Mouse (Mus musculus) heart, adult 8-10 months (tissue): ENCODE results near the gene Dhrs2. TPM values are rescaled to one million over a fixed set of nuclear protein-coding genes. Genes with fewer than 3 reads are reported as not detected.
A peak's percentile ranks its signal among the peaks of the same experiment; 100 is the strongest.

Experiments
- DNase-seq: peaks from one replicate; pipeline ENCODE4 v3.0.0; 2022; ENCODE audit warnings: low spot score
- total RNA-seq, 4 experiments: library from RNA; stranded (reverse); gene quantifications; 2 replicates each; pipeline ENCODE4 v1.2.4; 2022

Gene Dhrs2
- total RNA-seq, 4 experiments from 2014 or later = not detected

DNA sequence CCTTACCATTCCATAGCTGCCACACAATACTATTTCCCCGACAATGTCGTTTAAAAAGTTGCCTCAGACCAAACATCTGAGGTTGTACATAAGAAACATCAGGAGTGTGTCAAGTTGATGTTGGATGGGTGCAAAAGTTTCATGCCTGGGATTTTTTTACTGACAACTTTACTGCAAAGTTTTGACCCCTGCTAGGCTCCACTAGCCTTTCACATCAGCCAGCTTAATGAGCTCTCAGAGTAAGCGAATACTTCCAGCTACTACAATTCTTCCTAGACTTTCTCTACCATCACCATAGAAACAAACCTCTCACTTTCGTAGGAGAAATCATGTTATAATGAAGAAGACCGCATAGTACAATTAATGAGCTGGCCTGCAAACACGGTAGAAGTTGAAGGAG lies 26.5 kb downstream of the Dhrs2 start:
- DNase-seq = no peak

DNA sequence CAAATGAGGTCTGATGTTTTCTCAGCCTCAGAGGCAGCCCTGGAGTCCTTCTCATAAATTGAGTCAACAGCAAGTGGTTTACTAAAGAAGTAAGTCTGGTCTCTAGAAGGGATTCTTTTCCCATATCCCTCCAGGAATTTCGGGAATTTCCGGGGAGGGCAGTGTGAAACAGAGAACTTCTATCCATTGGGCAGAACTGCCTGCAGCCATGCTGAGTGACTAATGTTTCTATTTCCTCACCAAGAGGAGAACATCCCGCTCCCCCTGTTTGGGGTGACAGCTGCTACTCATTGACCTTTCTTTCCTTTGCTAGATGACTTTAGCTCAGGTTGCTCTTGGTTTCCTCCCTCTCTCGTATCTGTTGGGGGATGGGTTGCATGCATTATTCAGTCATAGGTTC lies 31.8 kb downstream of the Dhrs2 start:
- no peak for DNase-seq

- DNase-seq = no peak
These were observed 33.6 kb downstream of the Dhrs2 start for GRCm38 (mm10) chr14:55255443-55255842.

- DNase-seq = peak; percentile 43
These were observed 49.4 kb downstream of the Dhrs2 start for GRCm38 (mm10) chr14:55271158-55271557.

DNA sequence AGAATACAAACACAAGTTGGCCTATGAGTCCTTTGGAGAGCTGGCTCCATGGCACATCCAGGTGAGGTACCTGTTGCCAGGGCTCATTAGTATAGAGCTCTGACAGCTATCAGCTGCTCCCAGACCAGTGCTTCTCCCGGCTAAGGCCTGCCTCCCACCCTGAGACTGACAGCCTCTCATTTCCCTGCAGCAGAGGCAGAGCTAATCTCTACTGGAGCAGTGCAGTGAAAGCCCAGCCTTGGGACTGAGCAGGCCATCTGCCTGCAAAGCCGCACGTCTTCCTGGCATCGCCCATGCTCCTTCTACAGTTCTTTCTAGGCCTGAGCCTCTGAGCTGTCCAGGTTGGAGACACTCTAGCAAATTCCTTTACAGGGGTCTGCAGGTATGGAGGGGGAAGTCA lies 51.2 kb downstream of the Dhrs2 start:
- DNase-seq = no peak

GRCm38 (mm10) chr14:55274810-55275209 lies 53.0 kb downstream of the Dhrs2 start:
- no peak for DNase-seq

DNA sequence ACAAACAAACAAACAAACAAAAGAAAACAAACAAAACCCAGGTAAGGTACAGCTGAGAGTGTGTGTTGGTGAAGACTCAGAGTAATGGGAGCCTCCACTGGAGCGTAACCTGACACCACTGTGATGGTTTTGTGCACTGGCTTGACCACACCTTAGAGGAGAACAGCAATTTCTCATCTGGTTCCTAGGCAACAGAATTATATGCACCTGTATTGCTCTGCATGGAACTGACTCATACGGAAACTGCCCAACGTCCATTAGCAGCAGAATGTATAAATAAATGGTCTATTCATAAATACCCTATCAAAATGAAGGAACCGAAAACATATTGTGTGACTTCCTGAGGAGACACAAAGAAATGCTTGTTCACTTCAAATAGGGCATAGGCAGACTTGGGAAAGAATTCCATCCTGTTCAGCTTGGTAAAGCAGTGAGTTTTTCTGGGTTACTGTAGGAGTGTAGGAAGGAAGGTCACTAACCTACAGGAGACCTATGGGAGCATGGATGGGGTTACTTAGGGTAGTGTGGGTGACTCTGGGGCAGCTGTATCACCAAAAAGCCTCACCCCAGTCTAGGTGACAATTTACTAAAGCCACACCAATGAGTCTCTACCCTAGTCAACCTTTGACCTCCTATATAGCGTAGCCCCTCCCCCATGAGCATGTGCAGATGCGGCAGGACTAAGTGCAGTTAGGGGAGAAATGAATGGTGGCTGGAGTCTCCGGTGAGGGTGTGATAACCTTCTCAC lies 57.7 kb downstream of the Dhrs2 start:
- no peak for DNase-seq

Other genes starting within 250 kb of the Dhrs2 start
- not detected for gene Gm17428, start 245.1 kb upstream of the Dhrs2 start, total RNA-seq
- 1,000 to 10,000 TPM; 1,453 to 2,519 (median 2,136) TPM for gene Myh7, start 227.4 kb upstream of the Dhrs2 start, total RNA-seq
- 10 to 100 TPM; 22.3 to 31.5 (median 25.9) TPM for gene Ngdn, start 206.6 kb upstream of the Dhrs2 start, total RNA-seq
- 1 to 10 TPM; 4.8 to 5.6 (median 4.9) TPM for gene Zfhx2, start 129.7 kb upstream of the Dhrs2 start, total RNA-seq
- 10 to 100 TPM; 11.5 to 17.0 (median 14.0) TPM for gene Thtpa, start 127.2 kb upstream of the Dhrs2 start, total RNA-seq
- gene Ap1g2, start 115.4 kb upstream of the Dhrs2 start, total RNA-seq = 1 to 10 TPM; 2.7 to 4.5 (median 4.1) TPM
- under 1 TPM in 3 of 4 experiments, not detected in 1; 0.09 to 0.17 (median 0.09) TPM for gene Jph4, start 105.1 kb upstream of the Dhrs2 start, total RNA-seq